Mouse (Mus musculus) mouse trophoblast stem cell (cell line): ENCODE measurements around the gene Cand2.

Experiments
- in situ Hi-C, 2 experiments: fragments of 300-500 bp; cut with MseI, MboI; formaldehyde crosslinking; loops; 2 replicates in 1 of 2; 3 replicates in 1 of 2; pipeline ENCODE4 v1.15.1; 2025

Cand2 gene

GRCm38 (mm10) chr6:115772604-115773003 is 1.7 kb upstream of the Cand2 start:
- in situ Hi-C loops, result loop anchor here (5.0 kb wide), 2 partner anchors 35 to 75 kb away; no protein-coding TSS in a partner anchor

GRCm38 (mm10) chr6:115773966-115774413 is 348 bp upstream of the Cand2 start:
- in situ Hi-C loops, result loop anchor here (5.0 kb wide), 2 partner anchors 37 to 77 kb away; no protein-coding TSS in a partner anchor

DNA sequence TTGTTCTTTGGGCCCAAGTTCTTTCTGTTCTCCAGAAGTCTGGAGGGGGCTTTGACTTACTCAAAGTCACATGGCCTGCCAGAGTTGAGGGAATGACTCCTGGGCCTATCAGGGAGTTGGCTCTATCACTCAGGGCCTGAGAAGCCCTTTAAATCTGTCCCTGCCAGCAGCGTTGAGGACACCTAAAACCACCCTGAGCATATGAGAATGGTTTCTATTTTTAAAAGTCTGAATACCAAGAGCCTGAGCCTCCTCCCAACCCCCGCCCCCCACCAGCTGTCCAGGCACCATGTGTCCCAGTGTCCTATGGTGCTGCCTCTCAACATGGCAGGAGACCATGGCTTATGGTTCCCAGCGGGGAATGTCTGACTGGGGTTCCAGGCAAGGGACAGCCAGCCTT is 1.5 kb downstream of the Cand2 start:
- in situ Hi-C loops, result no loop called here

GRCm38 (mm10) chr6:115776363-115776762 is 2.0 kb downstream of the Cand2 start:
- in situ Hi-C loops, result no loop called here

GRCm38 (mm10) chr6:115782781-115783180 is 8.4 kb downstream of the Cand2 start:
- in situ Hi-C loops, result no loop called here

DNA sequence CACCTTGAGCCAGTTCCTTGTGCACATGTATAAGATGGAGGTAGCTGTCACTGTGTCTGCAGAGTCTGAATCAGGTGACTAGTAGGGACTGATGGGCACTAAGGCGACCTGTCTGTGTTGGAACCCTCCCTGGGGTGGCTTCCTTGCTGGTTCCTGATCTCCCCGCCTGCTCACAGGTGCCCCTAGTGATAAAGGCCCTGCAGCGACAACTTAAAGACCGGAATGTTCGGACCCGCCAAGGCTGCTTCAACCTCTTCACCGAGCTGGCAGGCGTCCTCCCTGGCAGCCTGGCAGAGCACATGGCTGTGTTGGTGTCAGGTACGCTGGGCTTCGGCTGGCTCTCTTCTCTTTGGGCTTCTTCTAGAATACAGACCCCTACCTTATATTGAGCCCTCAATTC is 16.7 kb downstream of the Cand2 start:
- in situ Hi-C loops, result no loop called here

GRCm38 (mm10) chr6:115791842-115792686 is 17.7 kb downstream of the Cand2 start:
- in situ Hi-C loops, result no loop called here

DNA sequence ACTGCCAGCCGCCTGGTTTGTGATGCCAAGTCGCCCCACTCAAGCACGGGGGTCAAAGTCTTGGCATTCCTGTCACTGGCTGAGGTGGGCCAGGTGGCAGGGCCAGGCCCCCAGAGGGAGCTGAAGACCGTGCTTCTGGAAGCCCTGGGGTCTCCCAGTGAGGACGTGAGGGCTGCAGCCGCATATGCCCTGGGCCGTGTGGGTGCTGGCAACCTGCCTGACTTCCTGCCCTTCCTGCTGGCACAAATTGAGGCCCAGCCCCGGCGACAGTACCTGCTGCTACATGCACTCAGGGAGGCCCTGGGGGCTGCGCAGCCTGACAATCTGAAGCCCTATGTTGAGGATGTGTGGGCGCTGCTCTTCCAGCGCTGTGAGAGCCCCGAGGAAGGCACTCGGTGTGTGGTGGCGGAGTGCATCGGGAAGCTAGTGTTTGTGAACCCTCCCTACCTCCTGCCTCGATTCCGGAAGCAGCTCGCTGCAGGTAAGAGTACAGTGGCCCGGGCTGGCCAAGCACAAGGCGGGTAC is 18.4 kb downstream of the Cand2 start:
- in situ Hi-C loops, result no loop called here

DNA sequence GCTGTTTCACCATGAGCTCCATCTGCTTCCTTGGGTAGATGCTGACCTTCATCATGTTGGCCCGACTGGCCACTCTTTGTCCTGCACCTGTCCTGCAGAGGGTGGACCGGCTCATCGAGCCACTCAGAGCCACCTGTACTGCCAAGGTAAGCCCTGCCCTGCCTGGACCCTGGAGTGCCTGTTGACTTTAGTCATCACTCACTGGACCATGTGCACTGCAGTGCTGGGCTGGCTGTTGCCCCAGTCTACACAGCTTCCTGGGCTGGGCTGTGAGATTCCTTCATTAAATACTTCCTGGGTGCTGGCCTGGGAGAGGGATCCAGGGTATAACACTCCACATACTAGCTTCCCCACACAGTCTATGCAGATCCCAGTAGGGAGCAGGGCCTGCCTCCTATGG is 27.5 kb downstream of the Cand2 start:
- in situ Hi-C loops, result no loop called here

GRCm38 (mm10) chr6:115803541-115804382 is 29.4 kb downstream of the Cand2 start:
- in situ Hi-C loops, result no loop called here

GRCm38 (mm10) chr6:115804432-115805192 is 30.3 kb downstream of the Cand2 start:
- in situ Hi-C loops, result no loop called here

DNA sequence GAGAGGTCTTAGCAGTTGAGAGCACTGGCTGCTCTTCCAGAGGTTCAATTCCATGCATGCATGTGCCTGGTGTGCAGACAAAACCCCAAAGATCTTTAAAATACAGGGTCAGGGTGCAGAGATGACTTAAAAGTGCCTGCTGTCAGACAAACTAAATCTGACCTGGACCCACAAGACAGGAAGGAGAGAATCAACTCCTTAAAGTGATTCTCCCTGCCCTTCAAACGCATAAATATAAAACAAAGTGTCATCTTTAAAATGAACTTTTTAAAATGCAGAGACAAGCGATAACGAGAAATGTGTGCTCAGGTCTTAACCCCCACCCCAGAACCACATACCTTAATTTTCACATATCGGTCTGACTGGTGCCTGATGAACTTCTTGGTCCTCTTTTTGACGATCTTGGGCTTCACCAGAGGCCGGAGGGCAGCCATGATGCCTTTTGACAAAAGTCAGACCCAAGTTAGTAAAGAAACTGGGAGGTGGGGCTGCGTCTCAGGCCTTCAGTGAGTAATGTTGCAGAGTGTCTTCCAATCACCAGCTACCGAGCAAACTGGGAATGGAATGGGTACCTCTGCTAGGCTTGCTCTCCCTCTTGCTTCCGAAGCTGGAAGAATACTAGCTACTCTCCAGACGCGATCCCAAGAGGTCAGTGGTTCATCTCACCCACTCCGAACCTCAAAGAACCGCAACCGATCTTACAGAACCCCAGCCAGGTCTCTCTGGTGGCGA is 33.3 kb downstream of the Cand2 start:
- in situ Hi-C loops, result no loop called here

DNA sequence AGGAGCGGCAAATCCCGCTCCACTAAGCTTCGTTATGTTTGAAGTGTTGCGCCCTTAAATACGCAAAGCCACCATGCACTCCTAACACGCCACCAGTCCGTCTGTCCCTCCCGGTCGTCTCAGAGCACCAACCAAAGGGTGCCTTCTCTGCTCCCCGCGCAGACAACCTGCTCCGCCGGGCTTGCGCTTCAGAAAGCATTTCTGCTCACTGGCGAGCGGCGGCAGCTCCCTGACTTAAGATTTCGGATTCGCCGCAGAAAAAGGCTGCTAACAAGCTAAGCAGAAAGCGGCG is 33.8 kb downstream of the Cand2 start:
- in situ Hi-C loops, result no loop called here

DNA sequence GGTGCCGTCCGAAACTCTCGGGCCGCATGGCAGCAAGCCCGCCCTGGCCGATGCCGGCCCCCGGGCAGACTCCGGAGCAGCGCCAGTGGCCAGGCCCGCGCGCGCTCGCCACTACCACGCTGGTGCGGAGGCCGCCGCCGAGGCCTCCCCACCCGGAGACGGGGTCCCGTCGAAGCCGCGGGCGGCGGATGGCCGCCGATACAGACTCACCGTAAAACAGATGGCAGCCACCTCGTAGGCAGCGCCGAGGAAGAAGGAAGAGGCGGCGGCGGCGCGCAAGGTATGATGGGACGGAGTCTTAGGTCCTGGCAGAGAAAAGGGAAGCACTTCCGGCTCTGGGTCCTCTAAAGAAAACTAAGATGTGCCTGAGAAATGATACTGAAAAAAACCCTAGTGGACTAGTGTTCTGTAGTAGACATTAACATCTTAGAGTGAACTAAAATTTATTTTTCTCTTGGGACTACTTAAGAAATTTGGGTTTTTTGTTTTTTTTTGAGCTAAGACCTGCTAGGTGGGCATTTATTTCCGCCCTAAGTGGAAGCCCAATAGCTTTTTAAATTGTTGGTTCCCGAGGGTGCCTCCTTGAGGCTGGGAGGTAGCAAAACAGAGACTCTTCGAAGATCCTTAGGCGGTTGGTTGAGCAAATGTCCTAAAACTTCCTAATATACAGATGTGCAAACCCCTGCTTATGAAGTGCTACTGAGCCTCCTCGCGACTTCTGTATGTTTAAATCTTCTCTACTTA is 34.3 kb downstream of the Cand2 start, which contains the start of gene Rpl32:
TSS of gene Rpl32 (minus strand) at position 260 of the 744 bp plus-strand sequence.
- in situ Hi-C loops, result no loop called here

GRCm38 (mm10) chr6:115811606-115812005 is 37.3 kb downstream of the Cand2 start:
- in situ Hi-C loops, result no loop called here

DNA sequence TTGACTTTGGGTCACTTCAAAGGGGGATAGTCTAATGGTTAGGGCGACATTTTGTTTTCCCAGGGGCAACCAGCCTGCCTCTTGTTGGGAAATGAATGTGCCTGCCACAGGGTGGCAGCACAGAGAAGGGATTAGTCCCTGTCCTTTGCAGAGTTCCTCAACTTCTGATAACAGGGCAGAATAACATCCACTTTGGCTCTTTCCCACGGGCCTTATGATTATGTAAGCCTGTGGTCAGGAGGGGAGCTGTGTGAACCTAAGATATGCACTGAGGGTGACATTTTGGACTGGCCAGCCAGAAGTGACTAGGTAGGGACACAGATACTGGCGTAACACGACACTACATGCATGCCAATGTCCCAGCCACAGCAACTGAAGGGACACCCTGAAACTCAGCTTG is 39.8 kb downstream of the Cand2 start:
- in situ Hi-C loops, result no loop called here

DNA sequence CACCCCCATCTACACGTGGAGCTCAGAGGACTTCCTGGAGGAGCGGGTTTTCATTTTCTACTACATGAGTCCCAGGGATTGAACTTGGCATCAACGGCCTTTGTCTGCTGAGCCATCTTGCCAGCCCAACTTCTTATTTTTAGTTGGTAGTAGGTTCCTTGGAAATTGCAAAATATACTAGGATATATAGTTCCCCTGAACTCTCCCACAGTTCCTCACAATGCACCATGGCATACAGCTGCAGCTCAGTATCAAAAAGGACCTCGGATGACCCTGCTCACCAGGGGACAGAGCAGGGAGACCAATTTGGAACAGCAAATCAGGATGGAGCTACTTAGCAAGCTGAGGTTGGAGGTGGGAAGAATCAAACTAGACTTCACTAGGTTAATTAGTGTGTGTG is 40.7 kb downstream of the Cand2 start:
- in situ Hi-C loops, result no loop called here

- in situ Hi-C loops, result no loop called here
Measured at GRCm38 (mm10) chr6:115818129-115818528, 43.8 kb downstream of the Cand2 start.

DNA sequence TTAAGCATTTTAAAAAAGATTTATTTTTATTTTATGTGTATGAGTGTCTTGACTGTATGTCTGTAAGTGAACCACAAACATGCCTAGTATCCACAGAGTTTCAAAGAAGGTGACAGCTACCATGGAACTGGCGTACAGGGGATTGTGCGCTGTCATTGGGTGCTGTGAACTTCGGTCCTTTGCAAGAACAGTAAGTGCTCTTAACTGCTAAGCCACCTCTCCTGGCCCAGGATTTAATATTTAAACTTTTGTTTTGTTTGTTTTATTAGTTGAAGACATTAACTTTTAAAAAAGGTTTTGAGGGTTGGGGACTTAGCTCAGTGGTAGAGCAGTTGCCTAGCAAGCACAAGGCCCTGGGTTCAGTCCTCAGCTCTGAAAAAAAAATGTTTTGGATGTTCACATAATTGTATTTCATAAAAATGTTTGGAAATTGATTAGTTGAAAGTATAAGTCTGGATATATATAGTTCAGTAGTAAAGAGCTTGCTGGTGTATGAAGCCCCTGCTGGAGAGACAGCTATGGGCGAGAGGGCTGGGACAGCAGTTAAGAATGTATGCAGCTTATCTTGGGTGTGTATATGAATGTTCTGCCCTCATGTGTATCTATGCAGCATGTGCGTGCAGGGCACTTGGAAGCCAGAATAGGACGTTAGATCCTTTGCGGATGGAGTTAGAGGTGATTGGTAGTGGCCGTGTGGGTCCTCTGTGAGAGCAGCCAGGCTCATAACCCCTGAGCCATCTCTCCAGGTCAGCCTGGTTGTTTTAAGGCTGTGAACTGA is 47.1 kb downstream of the Cand2 start:
- in situ Hi-C loops, result no loop called here
